Mouse (Mus musculus) hindbrain, embryonic 13.5 days (tissue): Measurements from ENCODE around the gene Chst11. TPM values are rescaled to one million over a fixed set of nuclear protein-coding genes. Genes with fewer than 3 reads are reported as not detected.
A peak's percentile ranks its signal among the peaks of the same experiment; 100 is the strongest.

Experiments
- ATAC-seq: fragments of 200-750 bp; cut with Nextera tagmentation; 2 replicates; pipeline ENCODE4 v1.8.0; 2017; ENCODE audit warnings: moderate TSS enrichment; ENCODE audit not compliant: low FRiP score
- H3K27ac ChIP-seq: fragments of 300-500 bp; sonication (generic); 2 replicates; pipeline ENCODE4 v1.5.1; 2015; ENCODE audit warnings: inconsistent platforms, mild to moderate bottlenecking, moderate library complexity
- H3K27me3 ChIP-seq: fragments of 300-500 bp; sonication (generic); 2 replicates; pipeline ENCODE4 v1.6.1; 2015; ENCODE audit warnings: mild to moderate bottlenecking, inconsistent platforms
- H3K36me3 ChIP-seq: fragments of 300-500 bp; sonication (generic); 2 replicates; pipeline ENCODE4 v1.6.1; 2015; ENCODE audit warnings: mild to moderate bottlenecking, inconsistent platforms
- H3K4me1 ChIP-seq: fragments of 300-500 bp; sonication (generic); replicated peaks from 2 replicates; pipeline ENCODE4 v1.6.1; 2015; ENCODE audit warnings: inconsistent platforms
- H3K4me2 ChIP-seq: fragments of 300-500 bp; sonication (generic); 2 replicates; pipeline ENCODE4 v1.6.1; 2015; ENCODE audit warnings: inconsistent platforms, mild to moderate bottlenecking, moderate library complexity
- H3K4me3 ChIP-seq: fragments of 300-500 bp; sonication (generic); 2 replicates; pipeline ENCODE4 v1.5.1; 2015; ENCODE audit warnings: mild to moderate bottlenecking, inconsistent platforms
- H3K9ac ChIP-seq: fragments of 300-500 bp; sonication (generic); 2 replicates; pipeline ENCODE4 v1.6.1; 2015; ENCODE audit warnings: mild to moderate bottlenecking, inconsistent platforms
- H3K9me3 ChIP-seq: fragments of 300-500 bp; sonication (generic); 2 replicates; pipeline ENCODE4 v1.6.1; 2016; ENCODE audit warnings: inconsistent platforms
- WGBS: fragments of 180-500 bp; shearing (Covaris S2); methylation state at CpG from one replicate; pipeline ENCODE4 v1.1.7; 2015; 5-methylcytosine and 5-hydroxymethylcytosine counted together
- polyA plus RNA-seq: library from polyadenylated mRNA; unstranded; fragments of >200 nt; fragmentation: Nextera tagmentation; extraction: Ambion mirVana; gene quantifications from 2 replicates; pipeline ENCODE4 v1.2.1, GENCODE M21; 2015

Chst11 gene
- polyA plus RNA-seq, 1 experiment from 2014 or later = 2.7 TPM

DNA sequence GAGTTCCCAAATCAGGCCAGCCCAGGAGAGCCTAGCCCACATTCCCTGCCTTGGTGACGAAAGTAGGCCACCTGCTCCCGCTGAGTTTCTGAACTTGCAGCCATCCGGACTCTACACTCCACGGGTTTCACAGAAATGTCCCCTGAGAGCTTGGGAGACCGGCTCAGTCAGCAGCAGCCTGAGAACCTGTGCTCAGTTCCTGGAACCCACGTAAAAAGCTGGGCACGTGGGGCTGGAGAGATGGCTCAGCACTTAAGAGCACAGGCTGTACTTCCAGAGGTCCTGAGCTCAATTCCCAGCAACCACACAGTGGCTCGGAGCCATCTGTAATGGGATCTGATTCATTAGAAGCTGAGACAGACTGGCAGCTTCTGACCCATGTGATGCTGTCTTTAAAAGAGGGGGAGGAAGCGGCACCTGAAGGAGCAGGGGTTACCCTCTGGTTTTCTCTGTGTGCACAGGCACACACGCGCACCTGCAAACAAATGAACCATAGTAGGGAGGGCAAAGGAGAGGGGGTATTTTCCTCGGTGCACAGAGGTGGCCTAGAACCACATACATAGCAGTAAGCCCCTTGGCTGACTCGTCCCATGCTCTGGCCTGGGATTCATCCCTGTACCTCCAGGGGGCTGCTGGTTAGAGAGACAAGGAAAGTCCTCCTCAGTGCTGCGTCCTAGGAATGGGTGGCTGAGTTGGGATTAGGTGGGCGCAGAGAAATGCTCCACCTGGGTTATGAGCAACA, 196.7 kb downstream of the Chst11 start:
- H3K4me3 ChIP-seq = no peak overlapping the region
- no peak for ATAC-seq
- H3K27ac ChIP-seq = peak overlapping the region; percentile 36
- H3K4me2 ChIP-seq = no peak overlapping the region
- H3K27me3 ChIP-seq = no peaks in the 10 kb centered on the region
- no peaks in the 10 kb centered on the region for H3K36me3 ChIP-seq
- H3K9me3 ChIP-seq = no peaks in the 10 kb centered on the region
- peak overlapping the region; percentile 40; the same call in 1 of the 2 replicates for H3K9ac ChIP-seq
- 71% methylated on average over 15 of the region's 15 CpGs for WGBS
- H3K4me1 ChIP-seq = peaks cover 43% of the 10 kb centered on the region

DNA sequence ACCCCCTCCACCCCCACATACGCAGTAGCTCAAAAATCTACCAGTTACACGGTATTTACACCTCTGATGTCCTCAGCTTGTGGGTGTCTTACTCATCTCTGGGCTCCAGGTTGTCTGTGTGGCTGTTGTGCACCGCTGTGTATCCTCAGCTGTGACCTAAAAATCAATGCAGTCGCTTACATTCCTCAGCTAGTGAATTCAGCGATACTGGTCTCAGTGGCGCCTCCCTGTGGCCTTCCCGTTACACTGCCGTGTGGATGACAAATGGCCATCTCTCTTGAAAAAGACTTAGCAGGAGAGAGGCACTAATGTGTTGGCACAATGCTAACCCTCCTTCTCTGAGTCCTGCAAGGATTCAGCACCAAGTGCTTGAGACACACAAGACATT, 197.3 kb downstream of the Chst11 start:
- Histone ChIP-seq H3K4me2 (no peak overlapping the region), H3K4me1 (peaks cover 46% of the 10 kb centered on the region), H3K36me3 (no peaks in the 10 kb centered on the region), H3K9me3 (no peaks in the 10 kb centered on the region), H3K27me3 (no peaks in the 10 kb centered on the region), H3K9ac (no peak overlapping the region), H3K27ac (peak overlapping the region; percentile 9; the same call in 1 of the 2 replicates), H3K4me3 (no peak overlapping the region)
- ATAC-seq = no peak
- WGBS = 26% methylated on average over 8 of the region's 8 CpGs

DNA sequence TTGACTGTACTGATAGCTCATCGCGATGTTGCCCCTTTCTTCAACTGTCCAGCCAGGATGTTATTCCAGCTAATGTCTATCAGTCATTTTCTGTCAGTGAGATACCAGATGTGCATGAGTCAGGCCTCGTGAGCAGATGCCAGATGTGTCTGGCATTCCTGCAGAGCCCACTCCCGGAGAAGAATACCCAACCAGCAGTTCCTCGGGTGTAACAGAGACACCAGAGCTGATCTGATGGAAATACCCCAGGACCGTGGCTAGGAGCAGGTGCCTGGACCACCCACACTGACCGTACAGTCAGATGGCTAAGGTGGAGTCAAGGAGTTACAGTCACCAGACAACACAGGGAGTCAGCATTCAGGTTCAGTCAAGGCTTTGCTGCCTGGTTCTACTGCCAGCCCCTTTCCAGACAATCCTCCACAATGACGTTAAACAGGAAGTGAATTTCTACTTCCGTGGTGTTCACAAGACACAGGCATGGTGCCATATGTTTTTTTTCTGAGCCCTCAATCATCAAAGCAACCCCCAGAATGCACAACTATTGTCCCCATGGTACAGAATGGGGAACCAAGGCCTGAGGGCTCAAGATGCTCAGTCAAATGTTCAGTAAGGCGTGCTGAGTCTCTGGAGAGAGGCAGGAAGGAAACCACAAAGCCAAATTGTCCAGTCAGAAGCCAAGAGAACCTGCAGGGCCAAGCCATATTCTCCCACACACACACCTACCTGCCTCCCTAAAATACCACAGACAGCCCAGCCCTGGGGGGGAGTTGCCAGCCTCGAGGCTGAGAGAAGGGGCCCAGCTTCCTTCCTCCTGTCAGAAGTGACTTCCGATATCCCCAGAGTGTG, 198.6 kb downstream of the Chst11 start:
- peak overlapping the region; percentile 60 for H3K27ac ChIP-seq
- H3K36me3 ChIP-seq = no peaks in the 10 kb centered on the region
- H3K4me1 ChIP-seq = peaks cover 46% of the 10 kb centered on the region
- no peaks in the 10 kb centered on the region for H3K27me3 ChIP-seq
- H3K4me2 ChIP-seq = no peak overlapping the region
- H3K9ac ChIP-seq = no peak overlapping the region
- H3K4me3 ChIP-seq = no peak overlapping the region
- no peak for ATAC-seq
- no peaks in the 10 kb centered on the region for H3K9me3 ChIP-seq
- WGBS = 68% methylated on average over 12 of the region's 12 CpGs

DNA sequence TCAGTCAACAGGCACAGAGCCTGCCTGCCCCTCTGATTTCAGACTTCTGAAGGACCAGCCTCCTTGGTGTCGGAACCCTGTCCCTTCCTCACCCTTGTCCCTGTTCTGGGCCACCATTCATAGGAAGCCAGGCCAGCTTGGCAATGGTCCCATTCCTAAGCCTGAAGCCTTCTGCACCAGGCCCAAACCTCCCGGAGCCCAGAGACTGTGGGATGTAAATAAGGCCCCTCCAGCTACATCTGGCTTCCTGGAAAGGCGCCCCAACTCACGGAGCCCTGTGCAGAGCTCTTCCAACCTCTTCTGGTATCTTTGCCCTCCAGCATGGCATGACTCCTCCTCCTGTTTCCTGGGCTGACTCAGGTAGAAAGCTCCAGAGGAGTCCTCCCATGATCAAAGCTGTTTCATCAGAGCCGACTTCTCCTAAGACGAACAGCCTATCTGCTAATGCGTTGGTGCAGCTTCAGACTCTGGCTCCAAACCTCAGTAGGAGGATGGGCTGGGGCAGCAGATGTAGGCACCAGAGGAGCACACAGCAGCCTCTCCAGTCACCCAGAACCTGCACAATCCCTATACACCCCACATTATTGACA, 199.3 kb downstream of the Chst11 start:
- WGBS = 70% methylated on average over 7 of the region's 7 CpGs
- no peak for ATAC-seq
- no peaks in the 10 kb centered on the region for H3K27me3 ChIP-seq
- no peak overlapping the region for H3K4me3 ChIP-seq
- no peaks in the 10 kb centered on the region for H3K9me3 ChIP-seq
- peaks cover 46% of the 10 kb centered on the region for H3K4me1 ChIP-seq
- H3K4me2 ChIP-seq = no peak overlapping the region
- H3K9ac ChIP-seq = 0 out of 2 replicates have a peak overlapping the region, but pooled peaks have one; percentile 6
- H3K36me3 ChIP-seq = no peaks in the 10 kb centered on the region
- H3K27ac ChIP-seq = peak overlapping the region; percentile 60; the same call in 1 of the 2 replicates

DNA sequence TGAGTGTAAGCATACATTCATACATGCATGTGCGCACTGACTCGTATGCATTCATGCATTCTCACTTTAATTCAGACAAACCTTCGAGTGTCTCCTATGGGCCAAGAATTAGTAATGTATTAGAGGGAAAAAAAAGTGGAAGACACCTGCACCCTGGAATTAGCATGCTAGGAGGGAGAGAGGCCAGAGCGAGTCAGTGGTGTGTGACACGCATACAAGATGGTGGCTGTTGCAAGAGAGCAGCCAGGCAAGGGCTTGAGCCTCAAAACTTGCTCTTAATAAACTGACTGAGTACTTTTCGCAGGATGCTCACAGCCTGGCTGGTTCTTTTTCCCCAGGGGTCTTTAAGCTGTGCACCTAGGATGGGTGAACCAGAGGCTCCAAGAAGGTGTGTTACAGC, 199.8 kb downstream of the Chst11 start:
- Histone ChIP-seq H3K27me3 (no peaks in the 10 kb centered on the region), H3K9me3 (no peaks in the 10 kb centered on the region), H3K9ac (no peak overlapping the region), H3K4me3 (no peak overlapping the region), H3K4me1 (peaks cover 46% of the 10 kb centered on the region), H3K36me3 (no peaks in the 10 kb centered on the region), H3K4me2 (no peak overlapping the region), H3K27ac (peak overlapping the region; percentile 60; the same call in 1 of the 2 replicates)
- WGBS = 71% methylated on average over 6 of the region's 6 CpGs
- no peak for ATAC-seq

DNA sequence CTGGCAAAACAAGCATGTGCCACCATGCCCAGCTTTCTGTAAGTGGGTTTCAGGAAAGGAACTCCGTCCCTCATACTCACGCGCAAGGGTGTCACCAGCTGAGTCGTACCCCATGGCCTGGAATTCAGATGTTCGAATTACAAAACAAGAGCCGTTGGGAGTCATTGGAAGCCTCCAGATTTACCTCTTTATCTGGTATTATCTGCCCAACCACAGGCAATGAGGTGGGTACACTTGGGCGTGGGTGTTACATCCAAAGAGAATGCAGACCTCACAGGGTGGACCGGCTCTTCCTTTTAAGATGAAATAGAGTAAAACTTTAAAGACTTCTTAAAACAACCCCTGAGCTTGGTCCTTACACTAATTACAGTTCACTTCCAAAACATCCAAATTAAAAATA, 200.9 kb downstream of the Chst11 start:
- Histone ChIP-seq H3K27ac (no peak overlapping the region), H3K4me1 (peaks cover 46% of the 10 kb centered on the region), H3K4me3 (no peak overlapping the region), H3K9ac (no peak overlapping the region), H3K9me3 (no peaks in the 10 kb centered on the region), H3K27me3 (no peaks in the 10 kb centered on the region), H3K4me2 (no peak overlapping the region), H3K36me3 (peaks cover 5% of the 10 kb centered on the region)
- WGBS = 91% methylated on average over 8 of the region's 8 CpGs
- ATAC-seq = no peak

DNA sequence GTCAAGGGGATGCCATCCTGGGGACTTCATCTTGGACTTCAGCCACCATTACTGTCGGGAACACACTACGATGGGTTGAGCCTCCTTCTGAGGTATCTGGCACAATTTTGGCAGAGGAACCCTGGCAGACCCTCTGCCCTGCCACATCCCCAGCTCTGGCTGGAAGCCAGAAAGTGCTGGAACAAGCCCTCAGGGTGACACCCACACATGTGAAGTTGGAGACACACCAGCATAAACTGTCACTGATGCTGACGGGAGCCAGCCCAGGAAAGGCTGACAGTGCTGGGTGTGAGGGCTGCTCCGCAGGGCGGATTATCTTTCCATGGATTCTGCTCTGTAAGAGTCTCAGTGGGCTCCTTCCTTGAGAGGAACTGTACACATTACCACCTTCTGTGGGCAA, 201.7 kb downstream of the Chst11 start:
- WGBS = 60% methylated on average over 5 of the region's 5 CpGs
- H3K4me2 ChIP-seq = no peak overlapping the region
- no peak overlapping the region for H3K9ac ChIP-seq
- H3K4me1 ChIP-seq = peaks cover 41% of the 10 kb centered on the region
- no peaks in the 10 kb centered on the region for H3K9me3 ChIP-seq
- no peaks in the 10 kb centered on the region for H3K27me3 ChIP-seq
- H3K36me3 ChIP-seq = peaks cover 9% of the 10 kb centered on the region
- no peak for ATAC-seq
- no peak overlapping the region for H3K27ac ChIP-seq
- H3K4me3 ChIP-seq = no peak overlapping the region

DNA sequence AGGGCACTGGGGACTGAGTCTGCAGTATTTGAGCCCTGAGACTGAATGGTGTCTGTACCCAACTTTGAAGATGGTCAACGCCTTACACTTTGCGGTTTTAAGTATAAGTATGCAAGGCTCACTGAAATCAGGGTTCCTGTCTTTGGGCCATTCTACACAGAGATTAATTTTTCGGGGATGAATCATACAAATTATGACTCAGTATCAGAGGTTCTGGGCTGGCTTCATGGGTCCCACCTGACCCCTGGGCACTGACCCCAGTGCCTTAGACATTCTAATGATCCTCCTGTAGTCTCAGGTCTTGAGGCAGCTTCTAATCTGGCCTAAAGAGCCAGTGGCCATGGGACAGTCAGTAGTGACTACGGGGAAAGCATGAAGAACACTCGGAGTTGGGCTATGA, 203.8 kb downstream of the Chst11 start:
- Histone ChIP-seq H3K36me3 (peaks cover 9% of the 10 kb centered on the region), H3K4me3 (no peak overlapping the region), H3K27ac (no peak overlapping the region), H3K27me3 (no peaks in the 10 kb centered on the region), H3K4me1 (peaks cover 25% of the 10 kb centered on the region), H3K4me2 (no peak overlapping the region), H3K9ac (no peak overlapping the region), H3K9me3 (no peaks in the 10 kb centered on the region)
- ATAC-seq = no peak
- WGBS = 94% methylated on average over 5 of the region's 5 CpGs

DNA sequence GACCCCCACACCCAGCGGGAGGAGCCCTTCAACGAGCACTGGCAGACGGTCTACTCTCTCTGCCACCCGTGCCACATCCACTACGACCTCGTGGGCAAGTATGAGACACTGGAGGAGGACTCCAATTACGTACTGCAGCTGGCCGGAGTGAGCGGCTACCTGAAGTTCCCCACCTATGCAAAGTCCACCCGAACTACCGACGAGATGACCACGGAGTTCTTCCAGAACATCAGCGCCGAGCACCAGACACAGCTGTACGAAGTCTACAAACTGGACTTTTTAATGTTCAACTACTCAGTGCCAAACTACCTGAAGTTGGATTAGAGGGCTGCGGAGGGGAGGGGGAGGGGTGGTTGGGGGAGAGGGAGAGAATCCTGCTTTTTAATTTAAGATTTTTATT, 206.2 kb downstream of the Chst11 start:
- Histone ChIP-seq H3K36me3 (peaks cover 9% of the 10 kb centered on the region), H3K27ac (no peak overlapping the region), H3K9me3 (no peaks in the 10 kb centered on the region), H3K27me3 (no peaks in the 10 kb centered on the region), H3K4me3 (no peak overlapping the region), H3K4me1 (peaks cover 9% of the 10 kb centered on the region), H3K4me2 (no peak overlapping the region), H3K9ac (no peak overlapping the region)
- ATAC-seq = no peak
- WGBS = 98% methylated on average over 17 of the region's 17 CpGs

DNA sequence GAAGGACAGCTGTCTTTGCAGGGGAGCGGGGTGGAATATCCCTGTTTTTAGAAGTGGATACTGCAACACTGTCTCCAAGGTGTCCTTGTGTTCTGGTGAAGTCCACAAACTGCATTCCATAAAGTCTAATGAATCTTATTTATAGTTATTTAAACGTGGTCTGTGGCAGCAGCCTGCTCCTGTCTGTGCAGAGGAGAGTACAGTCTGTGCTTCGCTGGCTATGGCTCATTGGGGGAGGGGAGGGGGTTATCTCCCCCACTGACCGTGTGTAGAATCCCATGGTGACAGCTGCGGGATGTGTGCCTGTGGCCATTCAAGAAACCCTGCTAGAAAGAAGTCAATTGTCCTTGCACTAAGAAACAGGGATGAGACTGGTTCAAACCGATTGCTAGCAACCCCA, 206.7 kb downstream of the Chst11 start:
- ATAC-seq = no peak
- peaks cover 8% of the 10 kb centered on the region for H3K4me1 ChIP-seq
- H3K9ac ChIP-seq = no peak overlapping the region
- no peak overlapping the region for H3K4me3 ChIP-seq
- H3K9me3 ChIP-seq = no peaks in the 10 kb centered on the region
- WGBS = 35% methylated on average over 6 of the region's 6 CpGs
- peak overlapping the region; percentile 13; the same call in 1 of the 2 replicates for H3K27ac ChIP-seq
- peaks cover 9% of the 10 kb centered on the region for H3K36me3 ChIP-seq
- H3K4me2 ChIP-seq = no peak overlapping the region
- H3K27me3 ChIP-seq = no peaks in the 10 kb centered on the region

DNA sequence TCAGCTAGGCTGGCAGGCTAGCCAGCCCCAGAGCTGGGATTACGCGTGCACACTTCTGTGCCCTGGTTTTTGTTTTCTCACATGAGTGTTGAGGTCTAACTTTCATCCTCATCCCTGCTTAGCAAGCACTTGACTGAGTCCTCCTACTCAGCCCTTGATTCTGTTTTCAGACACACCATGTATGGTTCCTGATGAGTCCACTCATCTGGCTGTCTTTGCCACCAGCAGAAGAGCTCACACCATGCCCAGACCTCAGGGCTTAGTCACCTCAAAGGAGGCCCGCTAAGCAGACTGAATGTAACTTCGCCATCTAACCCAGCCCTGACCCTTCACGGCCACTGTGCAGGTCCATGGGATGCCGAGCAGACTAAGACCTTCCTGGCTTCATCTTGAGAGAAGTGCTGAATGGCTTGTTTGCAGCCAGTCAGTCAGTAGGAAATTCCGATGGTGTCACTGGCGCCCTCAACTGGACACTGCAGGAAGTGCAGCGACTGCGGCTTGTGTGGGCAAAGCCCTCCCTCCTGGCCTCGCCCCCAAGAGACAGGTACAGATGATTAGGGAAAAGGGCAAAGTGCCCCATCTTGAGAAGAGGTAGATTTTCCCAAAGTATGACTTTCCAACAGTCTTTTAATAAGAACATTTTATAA, 212.5 kb downstream of the Chst11 start:
- no peak overlapping the region for H3K9ac ChIP-seq
- no peaks in the 10 kb centered on the region for H3K4me1 ChIP-seq
- no peak for ATAC-seq

DNA sequence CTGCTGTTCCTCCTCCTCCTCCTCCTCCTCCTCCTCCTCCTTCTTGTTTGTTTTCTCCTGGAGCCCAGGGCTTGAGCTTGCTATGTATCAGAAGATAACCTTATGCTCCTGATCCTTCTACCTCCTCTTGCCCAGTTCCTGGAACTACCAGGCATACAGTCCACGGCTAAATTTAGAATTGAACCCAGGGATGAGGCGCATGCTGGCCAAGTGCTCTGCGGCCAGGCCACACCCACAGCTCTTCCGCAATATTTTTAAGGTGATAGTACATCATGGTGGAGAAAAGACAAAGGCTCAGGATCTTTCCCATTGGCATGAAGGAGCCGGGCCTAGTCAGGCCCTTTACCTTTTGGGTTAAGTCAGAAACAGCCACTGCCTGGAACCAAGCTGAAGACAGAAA, 213.4 kb downstream of the Chst11 start:
- no peaks in the 10 kb centered on the region for H3K27me3 ChIP-seq
- H3K9ac ChIP-seq = no peak overlapping the region
- H3K4me3 ChIP-seq = no peak overlapping the region
- H3K36me3 ChIP-seq = no peaks in the 10 kb centered on the region
- H3K4me2 ChIP-seq = no peak overlapping the region
- no peak overlapping the region for H3K27ac ChIP-seq
- H3K9me3 ChIP-seq = no peaks in the 10 kb centered on the region
- 80% methylated on average over 5 of the region's 5 CpGs for WGBS
- ATAC-seq = no peak
- H3K4me1 ChIP-seq = no peaks in the 10 kb centered on the region

More for the DNA sequence above, 212.5 kb downstream of the Chst11 start:
- Histone ChIP-seq H3K4me2 (no peak overlapping the region), H3K27me3 (no peaks in the 10 kb centered on the region), H3K4me3 (no peak overlapping the region), H3K36me3 (no peaks in the 10 kb centered on the region), H3K27ac (no peak overlapping the region), H3K9me3 (no peaks in the 10 kb centered on the region)
- 47% methylated on average over 11 of the region's 11 CpGs for WGBS
